Mouse (Mus musculus) ES-Bruce4 (cell line): ENCODE results near the gene Akr7a5.
A peak's percentile ranks its signal among the peaks of the same experiment; 100 is the strongest.

ENCODE experiments used
- CTCF ChIP-seq: IDR thresholded peaks from one replicate; pipeline ENCODE4 v1.8.1; 2011; ENCODE audit warnings: low read depth, low read length
- EP300 ChIP-seq: IDR thresholded peaks from 2 replicates; pipeline ENCODE4 v1.6.1; 2011; ENCODE audit warnings: low read depth, low read length; ENCODE audit not compliant: insufficient read depth
- POLR2A ChIP-seq: IDR thresholded peaks from one replicate; pipeline ENCODE4 v1.8.1; 2011; ENCODE audit warnings: low read length; ENCODE audit not compliant: insufficient read depth

- TF ChIP-seq POLR2A: peak; percentile 87
- TF ChIP-seq CTCF: peak; percentile 78
- TF ChIP-seq EP300: 0 out of 2 replicates have a peak, but pooled peaks have one; percentile 15
Observed at GRCm38 (mm10) chr4:139330605-139331004, 20.1 kb downstream of the Akr7a5 start.
